Mouse (Mus musculus) frontal cortex, adult (tissue): ENCODE data around the gene Ascc1.

ENCODE experiments used
- ATAC-seq: cut with Nextera tagmentation; 2 replicates; pipeline ENCODE4 v1.9.2; 2017; ENCODE audit warnings: mild to moderate bottlenecking, moderate library complexity, mixed read lengths; ENCODE audit not compliant: low TSS enrichment

Gene Ascc1

DNA sequence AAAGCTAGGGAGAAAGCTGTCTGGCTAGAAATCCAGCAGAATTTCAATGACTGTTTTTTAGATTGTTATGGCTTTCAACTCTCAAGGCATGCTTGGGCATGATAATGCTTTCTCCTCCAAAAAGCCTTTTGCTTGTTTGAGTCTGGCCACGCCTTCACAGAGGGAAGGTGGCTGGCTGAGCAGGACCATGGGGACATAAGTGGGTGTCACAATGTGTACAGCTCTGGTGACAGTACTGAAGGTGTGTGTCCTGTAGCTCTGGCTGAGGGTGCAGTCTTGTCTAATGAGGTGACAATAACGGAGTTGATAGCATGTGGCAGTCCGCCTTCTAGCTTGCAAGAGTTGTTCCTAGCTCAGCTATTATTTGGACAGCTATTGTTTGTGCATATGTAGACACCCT is 77.6 kb downstream of the Ascc1 start:
- ATAC-seq: no peak

DNA sequence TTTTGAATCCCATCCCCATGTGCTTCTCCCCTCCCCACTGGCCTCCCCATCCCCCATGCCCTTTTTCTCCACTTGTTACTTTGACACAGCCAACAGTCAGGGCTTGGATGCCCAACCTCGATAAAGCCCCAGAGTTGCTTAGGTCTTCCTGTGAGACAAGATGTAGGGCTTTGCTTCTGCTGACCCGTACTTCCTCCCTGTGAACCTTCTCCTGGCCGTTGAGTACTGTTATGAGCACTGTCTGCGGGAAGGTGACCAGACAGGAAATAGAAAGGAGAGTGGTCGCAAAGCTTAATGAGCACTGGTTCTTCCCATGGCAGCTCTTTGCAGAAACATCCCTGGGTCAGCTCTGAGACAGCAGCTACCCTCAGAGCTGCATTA is 78.0 kb downstream of the Ascc1 start:
- no peak for ATAC-seq

DNA sequence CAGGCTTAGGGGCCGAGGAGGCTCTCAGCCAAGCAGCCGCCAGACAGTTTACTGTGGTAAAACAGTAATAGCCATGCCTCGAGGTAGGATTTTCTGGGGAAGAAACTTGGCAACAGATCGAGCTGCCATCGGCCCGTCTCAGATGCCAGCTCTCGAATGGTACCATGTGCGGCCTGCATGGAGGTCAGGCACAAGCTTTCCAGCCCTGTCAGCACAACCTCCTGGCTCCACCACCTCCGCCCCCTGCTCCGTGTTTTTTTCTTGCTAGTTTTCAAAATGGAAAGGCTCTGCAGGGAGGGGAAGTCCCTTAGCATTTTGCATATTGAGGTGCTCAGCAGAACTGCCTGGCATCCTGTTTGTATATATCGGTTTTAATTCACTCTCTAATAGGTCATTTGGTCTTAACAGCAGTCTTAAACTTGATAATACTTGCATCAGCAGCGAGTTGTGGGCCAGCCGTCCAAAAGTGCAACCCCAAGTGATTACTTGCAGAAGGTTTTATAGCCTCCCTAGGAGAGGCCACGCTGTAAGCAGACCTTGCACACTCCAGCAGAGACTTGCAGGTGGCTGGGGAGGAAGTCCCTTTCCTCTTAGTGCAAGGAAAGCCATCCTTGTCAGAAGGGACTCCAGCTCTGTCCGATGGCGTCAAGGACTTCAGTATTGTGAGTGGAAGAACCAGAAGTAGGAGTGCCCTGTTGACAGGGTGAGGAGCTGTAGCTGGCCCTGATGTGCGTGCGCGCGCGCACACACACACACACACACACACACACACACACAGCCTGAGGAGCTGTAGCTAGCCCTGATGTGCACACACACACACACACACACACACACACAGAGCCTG is 78.6 kb downstream of the Ascc1 start:
- 0 out of 2 replicates have a peak, but pooled peaks have one; percentile 3 for ATAC-seq

DNA sequence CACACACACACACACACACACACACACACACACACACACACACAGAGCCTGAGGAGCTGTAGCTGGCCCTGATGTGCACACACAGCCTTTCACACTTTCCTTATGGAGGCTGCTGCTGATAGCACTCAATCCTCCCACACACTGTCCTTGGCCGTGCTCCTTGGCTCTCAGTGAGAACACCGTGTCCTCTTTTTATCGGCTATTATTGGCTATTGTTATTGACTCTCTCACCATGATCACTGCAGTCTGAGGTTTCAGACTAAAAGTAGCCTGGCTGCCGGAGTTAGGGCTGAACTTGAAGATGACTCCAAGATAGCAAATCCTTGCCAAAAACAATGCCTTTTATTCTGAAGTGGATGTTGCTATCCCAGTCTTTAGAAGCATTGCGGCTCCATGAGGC is 79.3 kb downstream of the Ascc1 start:
- ATAC-seq: peak; percentile 48

DNA sequence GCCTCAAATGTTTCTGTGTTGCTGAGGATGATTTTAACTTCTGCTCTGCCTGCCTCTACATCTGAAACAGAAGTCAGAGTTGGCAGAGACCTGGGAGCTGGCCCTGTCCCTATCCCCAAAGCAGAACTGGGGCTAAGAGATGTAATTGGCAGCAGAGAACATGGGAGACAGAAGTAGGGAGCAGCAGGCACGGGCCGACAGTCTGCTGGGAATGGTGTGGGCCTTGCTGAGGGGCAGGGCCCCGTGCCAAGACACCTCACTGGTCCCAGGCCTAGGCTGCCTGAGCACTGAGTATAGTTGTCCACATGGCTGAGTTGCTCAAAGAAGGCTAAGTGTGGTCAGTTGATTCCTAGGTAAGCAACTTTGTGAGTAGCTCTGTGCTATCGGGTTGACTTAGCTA is 81.5 kb downstream of the Ascc1 start:
- no peak for ATAC-seq

DNA sequence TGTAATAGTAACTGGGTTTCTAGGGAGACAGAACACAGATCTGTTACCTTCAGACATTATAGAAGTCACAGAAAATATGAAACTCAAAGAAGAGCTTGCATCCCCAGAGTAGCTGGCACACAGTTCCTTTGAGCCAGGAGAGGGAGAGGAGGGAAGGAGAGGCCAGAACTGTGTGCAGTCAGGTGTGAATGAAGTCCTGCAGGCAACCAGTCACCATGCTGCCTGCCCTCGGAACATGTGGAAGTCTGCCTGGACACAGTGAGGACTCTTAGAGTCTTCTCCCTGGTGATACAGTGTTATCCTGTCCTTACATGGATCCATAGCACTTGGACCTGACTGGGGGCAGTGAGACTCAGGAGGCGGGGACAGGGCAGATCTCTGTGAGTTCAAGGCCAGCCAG is 89.7 kb downstream of the Ascc1 start:
- no peak for ATAC-seq

DNA sequence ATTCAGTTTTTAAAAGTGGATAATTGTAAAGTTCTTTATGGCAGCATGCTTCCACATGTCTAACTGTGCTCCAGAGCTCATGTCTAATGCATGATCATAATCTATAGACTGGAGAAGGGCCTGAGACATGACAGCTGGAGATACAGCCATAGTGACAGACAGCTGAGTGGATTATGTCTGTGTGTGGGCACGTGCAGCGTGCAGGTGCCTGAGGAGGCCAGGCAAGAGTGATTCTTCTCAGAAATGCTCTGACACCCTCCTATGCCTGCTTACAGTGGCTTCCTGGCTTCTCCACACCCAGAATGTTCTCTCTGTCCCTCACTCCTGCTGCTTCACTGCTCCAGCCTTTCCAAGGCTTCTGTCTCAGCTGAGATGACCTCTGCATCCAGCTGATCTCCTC is 91.1 kb downstream of the Ascc1 start:
- no peak for ATAC-seq

DNA sequence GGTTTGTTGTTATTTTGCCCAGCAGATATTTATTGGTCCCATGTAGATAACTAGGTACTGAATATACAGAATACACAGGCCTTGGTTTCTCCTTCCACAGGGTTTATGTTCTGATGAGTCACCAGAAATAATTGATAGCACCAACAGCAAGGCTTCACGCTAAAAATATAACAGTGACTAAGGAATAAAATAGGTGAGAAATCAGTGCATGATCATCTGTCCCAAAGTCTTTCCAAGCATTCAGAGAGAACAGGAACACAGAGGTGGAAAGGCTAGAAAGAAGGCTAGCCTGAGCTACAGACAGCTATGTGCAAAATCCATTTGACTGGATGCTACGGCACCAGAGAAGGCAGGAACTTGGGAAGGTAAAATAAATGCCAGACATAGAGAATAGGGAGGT is 93.0 kb downstream of the Ascc1 start:
- no peak for ATAC-seq

DNA sequence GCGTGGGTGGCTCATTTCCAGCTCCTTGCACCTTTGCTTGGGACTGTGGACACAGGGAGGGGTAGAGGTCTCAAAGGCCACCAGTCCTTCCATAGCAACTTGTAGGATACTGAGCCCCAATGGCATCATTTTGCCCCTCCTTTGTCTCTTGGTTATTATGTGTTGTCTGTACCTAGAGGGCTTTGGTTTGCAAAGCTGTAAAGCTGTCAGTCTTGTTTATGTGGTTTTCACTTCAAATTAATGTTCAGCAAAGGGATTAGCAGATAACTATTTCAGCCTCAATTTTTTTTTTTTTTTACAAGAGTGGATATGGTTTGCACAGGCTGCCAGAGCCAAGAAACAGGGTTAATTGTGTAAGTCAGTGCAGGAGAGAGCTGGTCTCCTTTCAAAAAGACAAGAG is 93.7 kb downstream of the Ascc1 start:
- no peak for ATAC-seq

DNA sequence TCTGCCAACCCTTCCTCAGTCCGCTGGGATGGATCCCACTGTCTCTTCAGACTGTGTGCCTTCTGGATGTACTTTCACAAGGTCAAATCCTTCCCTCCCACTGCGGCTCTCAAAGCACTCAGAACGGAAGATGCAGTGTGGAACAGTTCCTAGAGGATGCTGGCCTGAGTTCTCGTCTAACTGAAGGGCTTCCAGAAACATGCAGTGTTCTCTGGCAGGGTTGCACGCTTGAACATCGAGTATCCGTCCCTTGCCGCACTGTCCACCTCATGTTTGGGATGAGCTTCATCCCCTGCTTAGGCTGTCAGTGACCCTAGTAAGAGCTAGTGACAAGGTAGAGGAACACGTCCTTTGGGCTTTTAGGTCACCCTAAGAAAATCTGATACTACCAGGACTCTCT is 94.5 kb downstream of the Ascc1 start:
- ATAC-seq: no peak

DNA sequence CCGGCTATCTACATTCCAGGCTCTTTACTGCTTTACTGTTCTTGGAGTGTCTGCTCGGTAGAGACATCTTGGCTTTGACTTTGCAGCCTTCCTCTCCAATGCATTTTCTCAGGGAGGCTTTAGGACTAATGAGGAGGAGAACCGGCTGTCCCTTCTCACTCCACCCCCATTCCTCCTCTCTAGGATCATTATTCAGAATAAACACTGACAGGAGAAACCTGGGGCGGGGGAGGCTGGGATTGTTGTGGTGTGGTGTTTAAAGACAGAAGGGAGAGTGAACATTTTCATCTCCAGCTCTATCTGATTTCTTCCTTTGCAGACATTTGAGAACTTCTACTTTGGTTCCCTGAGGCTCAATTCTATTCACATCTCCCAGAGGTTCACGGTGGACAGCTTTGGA is 95.2 kb downstream of the Ascc1 start:
- ATAC-seq: peak; percentile 85

DNA sequence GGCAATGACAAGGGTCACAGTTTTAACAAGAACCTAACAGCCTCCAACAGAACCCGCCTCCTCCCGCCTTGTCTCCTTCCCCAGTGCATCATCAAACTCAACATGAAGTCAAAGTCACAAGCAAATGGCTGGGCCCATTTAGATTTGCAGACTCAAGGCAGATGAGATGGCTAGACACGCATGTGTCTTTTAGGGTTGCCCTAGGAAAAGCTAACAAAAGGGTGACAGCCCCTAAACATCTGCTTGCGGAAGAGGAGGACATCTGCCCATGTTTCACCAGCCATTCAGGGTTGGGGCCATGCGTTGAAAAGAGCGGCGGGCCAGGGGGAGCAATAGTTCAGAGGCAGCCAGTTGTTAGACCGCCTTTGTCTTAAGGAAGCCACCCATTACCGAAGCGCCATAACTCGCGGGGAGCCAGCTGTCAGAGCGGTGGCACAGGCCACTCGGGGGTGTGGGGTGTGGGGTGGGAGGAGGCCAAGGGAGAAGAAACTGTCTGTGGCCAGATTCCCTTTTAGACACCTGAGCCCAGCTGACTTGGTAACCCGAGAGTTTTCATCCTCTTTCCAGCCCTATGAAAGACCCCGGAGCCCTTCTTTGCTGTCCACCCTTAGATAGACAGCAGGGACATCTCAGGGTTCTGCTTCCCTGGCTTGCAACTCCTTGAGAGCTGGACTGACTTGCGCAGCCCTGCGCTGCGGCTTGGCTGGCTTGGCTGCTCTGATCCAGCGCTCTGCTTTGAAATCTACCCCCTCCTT is 103.0 kb downstream of the Ascc1 start:
- ATAC-seq: 0 out of 2 replicates have a peak, but pooled peaks have one; percentile 3

DNA sequence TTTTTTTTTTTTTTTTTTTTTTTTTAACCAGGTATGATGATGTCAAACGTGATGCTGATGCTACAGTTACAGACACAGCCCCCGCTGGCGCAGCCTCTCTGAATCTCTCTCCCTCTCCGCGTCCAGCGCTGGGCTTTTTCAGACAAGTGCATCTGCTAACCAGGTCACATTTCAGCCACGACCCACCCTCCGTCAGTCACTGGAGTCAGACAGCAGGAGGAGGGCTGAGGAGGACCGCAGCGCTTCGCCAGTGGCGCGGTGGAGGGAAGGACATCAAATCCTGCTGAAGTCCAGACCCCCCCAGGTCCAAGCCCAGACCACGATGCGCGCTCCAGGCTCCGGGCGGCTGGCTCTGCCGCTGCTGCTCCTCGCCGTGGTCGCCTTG is 103.5 kb downstream of the Ascc1 start, which contains the start of gene Spock2:
TSS of gene Spock2 (plus strand) at position 74 of the 385 bp plus-strand sequence.
- ATAC-seq: peak; percentile 63

DNA sequence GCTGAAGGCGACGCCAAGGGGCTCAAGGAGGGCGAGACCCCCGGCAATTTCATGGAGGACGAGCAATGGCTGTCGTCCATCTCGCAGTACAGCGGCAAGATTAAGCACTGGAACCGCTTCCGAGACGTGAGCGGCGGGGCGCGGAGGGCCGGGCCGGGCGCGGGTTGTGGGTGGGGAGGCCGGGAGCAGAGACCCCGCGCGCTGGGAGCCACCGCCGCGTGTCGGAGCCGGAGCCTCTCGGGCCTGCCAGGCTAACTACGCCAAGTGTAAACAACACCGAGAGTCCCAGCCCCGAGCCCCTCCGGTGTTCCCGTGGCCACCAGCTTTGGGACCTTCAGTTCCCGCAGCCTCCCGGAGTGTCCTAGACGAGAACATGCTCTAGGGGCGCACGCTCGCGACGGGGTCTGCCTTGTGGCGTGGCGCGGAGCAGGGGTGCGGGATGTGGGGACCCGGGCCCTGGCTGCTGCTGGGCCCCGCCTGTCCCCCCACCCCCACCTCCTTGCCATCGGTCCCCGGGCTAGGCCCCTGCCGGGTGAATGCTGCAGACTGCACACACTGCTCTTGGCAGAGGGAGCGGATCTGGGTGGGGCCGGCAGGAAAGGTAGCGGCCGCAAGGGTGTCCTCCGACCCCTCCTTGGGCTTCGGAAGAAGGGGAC is 104.1 kb downstream of the Ascc1 start:
- ATAC-seq: peak; percentile 18

DNA sequence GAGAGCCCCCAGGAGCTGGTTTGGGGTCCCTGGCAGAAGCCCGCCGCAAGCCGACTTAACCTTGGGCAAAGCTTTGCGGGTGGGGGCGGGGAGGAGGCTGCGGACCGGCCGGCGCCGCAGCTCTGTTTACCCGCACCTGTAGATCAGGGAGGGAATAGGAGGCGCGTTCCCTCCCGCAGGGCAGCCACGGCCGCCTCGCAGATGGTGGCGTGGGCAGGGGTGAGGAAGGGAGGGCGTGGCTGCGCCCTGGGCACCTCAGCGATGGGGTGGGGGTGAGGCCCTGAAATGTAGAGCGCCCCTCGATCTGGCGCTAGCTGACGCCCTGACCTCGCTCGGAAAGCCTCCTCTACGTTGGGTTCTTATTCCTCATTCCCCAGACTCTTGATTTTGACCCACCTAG is 104.8 kb downstream of the Ascc1 start:
- ATAC-seq: 0 out of 2 replicates have a peak, but pooled peaks have one; percentile 4

DNA sequence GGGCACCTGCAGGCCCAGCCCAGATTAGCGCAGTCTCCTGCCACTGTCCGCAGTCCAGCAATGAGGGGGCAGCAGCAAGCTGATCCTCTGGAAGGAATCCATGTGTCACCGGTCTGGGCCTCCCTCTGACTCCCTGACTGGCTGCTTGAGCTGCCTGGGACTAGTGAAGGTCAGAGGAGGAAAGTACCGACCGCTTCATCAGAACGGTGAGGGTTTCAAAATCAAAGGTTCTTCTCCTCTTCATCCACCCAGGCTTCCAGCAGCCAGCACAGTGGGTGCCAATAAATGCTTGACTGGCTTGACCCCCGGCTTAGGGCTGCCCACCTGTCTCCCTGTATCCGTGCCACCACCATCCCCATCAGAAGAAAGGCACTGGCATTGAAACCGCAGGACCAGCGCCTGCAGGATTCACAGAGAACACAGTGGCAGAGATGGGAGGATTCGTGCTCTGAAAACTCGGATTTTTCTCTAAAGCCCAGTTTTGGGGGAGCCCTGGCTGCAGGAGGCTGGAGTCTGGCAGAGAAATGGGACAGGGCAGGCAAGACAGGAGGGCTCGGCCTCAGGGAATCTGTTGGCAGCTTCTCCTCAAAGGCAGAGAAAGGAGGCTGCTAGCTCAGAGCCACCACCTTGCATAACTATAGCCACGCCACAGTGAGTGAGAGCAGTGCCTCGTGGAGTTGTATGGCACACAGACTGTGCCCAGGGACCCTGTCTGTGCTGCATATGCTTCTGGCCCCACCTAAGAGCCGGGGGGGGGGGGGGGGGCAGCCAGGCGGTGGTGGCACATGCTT is 105.9 kb downstream of the Ascc1 start:
- ATAC-seq: peak; percentile 22; the same call in 1 of the 2 replicates

DNA sequence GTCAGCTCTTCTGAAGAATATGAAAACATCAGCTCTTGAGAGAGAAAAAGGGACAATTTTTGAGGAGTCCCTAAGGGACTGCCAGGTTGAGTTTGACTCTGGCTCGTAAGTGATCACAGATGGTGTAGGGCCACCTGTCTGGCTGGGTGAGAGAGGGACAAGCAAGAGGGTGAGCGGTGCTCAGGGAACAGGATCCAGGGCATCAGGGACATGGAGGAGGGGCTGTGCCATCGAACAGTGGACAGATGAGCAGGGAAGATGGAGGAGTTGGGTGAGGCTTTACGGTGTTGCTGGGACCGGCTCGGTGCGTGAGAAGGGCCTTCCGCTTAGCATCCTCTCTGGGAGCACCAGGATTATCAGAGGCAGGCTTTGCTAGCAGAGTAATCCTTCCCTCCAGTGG is 106.7 kb downstream of the Ascc1 start:
- ATAC-seq: no peak

DNA sequence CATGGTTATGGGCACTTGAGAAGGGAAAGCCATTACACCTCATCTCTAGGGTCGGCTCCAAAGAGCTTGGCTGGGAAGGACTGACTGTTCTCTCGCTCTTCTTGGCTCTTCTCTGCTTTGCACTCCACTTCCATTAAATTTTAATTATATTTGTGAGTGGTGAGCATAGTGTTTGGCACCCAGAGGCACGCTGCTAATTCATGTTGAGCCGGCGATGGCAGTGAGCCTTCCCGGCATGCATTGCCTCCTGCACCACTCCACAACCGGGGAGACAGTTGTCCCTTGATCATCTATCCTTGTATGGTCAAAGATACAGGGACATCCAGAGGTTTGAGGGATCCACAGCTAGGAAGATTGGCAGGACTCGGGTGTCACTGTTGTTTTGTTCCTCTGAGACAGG is 107.4 kb downstream of the Ascc1 start:
- ATAC-seq: no peak

DNA sequence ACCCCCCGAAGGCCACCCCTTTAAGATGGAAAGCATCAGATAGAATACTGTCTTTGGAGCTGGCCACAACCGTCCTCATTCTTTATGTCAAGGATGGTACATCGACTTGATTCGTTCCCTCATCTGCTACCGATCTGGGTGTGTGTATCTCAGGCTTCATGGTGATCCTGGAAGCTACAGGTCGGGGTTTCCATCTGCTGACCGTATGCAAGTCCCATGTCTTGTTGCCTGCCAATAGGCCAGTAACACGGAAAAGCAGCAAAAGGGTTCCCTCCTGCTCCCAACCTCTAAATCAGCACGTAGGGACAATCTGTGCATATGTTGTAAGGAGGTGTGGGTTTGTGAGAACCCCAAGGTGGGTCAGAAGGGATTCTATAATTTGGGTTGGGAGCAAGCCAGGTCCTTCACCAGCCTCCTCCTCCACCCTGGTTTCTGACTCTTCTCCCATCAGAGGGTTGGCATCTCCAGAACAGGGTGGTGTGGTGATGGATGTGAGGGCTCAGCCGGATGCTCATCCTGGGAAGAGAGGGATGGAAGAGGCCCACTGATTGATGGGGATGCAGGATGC is 108.4 kb downstream of the Ascc1 start:
- ATAC-seq: no peak

DNA sequence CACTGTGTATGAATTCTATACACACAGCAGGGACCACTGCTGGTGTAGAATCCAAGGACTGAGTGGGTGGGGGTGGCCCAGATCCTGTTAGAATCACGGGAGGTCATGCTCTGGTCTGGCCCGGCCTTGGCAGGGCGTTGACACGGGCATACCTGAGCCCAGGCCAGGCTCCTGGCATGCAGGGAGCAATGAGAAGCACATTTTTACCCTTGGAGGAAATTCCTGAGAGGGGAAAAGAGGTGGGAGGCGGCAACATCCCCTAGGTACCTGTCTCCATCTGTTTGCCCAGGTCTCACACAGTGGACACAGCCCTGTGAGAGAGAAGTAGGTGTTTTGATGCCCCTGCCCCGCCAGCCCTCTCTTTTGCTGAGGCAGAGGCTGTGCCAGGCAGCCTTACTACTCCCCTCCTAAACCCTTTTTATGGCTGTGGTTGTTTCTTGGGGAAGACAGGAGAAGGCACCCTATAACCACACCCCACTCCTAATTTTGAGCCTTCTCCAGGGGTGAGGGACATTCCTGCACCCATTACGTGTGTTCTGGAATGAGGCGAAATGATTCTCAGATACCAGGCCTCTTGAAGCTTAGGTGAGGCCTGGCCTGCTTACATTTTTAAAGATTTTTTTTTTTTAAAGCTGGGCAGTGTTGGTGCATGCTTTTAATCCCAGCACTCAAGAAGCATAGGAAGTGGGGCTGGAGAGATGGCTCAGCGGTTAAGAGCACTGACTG is 111.5 kb downstream of the Ascc1 start:
- no peak for ATAC-seq
